In genomic region chr12:28817427-28817752, GRCm38 (mm10) we compare ENCODE assay signal across 9 mouse cellular contexts.
A peak's percentile ranks its signal among the peaks of the same experiment; 100 is the strongest.
DNase-seq lines count a peak whose midpoint lies in the region; ATAC-seq and TF ChIP-seq lines count a peak whose summit lies in the region.
"Had no signal": no experiment of that assay in that cellular context is flagged by ENCODE, and none has a peak within 500 bp of the region (broad histone marks: within the 10 kb centered on the region; RNA-seq: fewer than 3 reads in every experiment).

No protein-coding gene starts in this region.

- H3K4me1 ChIP-seq in kidney, adult 2 months (ENCODE audit: control insufficient read depth, insufficient read depth, low read length): peaks cover 3% of the 10 kb centered on the region; the same call in 1 of the 2 replicates
- H3K4me1 ChIP-seq in embryonic facial prominence, embryonic 12.5 days: peaks cover 3% of the 10 kb centered on the region; the same call in 1 of the 2 replicates
- peaks cover 35% of the 10 kb centered on the region for H3K4me1 ChIP-seq in hindbrain, embryonic 14.5 days (replicated peaks; ENCODE audit: control insufficient read depth, insufficient read depth, low read length)
- H3K4me1 ChIP-seq in midbrain, embryonic 13.5 days (replicated peaks): peaks cover 44% of the 10 kb centered on the region

- ATAC-seq in embryonic facial prominence, embryonic 12.5 days (ENCODE audit: insufficient number of reproducible peaks, insufficient read depth, low FRiP score, low TSS enrichment): peak; percentile 84
- ATAC-seq in hindbrain, embryonic 14.5 days (ENCODE audit: low FRiP score): peak; percentile 89
- peak; percentile 96 for ATAC-seq in midbrain, embryonic 13.5 days

- H3K4me3 ChIP-seq in kidney, adult 2 months (ENCODE audit: insufficient read depth, low read depth, low read length): no peak overlapping the region
- no peak overlapping the region for H3K4me3 ChIP-seq in embryonic facial prominence, embryonic 12.5 days
- H3K4me3 ChIP-seq in hindbrain, embryonic 14.5 days (replicated peaks; ENCODE audit: low read length): no peak overlapping the region
- no peak overlapping the region for H3K4me3 ChIP-seq in midbrain, embryonic 13.5 days (replicated peaks)

- no peaks in the 10 kb centered on the region for H3K9me3 ChIP-seq in embryonic facial prominence, embryonic 12.5 days
- H3K9me3 ChIP-seq in hindbrain, embryonic 14.5 days (ENCODE audit: control insufficient read depth, low read length): no peaks in the 10 kb centered on the region
- H3K9me3 ChIP-seq in midbrain, embryonic 13.5 days: no peaks in the 10 kb centered on the region

- DNase-seq in kidney, adult 2 months: peak; percentile 20
- DNase-seq in kidney, adult 9 months: no peak
- DNase-seq in hindbrain, embryonic 14.5 days (ENCODE audit: low spot score): peak; percentile 78
- no peak for DNase-seq in thymus, postnatal 14 days
- DNase-seq in cerebellum, adult 11 months: no peak
- no peak for DNase-seq in gastrocnemius, postnatal 36 days

- H3K4me2 ChIP-seq in embryonic facial prominence, embryonic 12.5 days (replicated peaks): no peak overlapping the region
- peak overlapping the region; percentile 25 for H3K4me2 ChIP-seq in hindbrain, embryonic 14.5 days (replicated peaks)
- peak overlapping the region; percentile 38 for H3K4me2 ChIP-seq in midbrain, embryonic 13.5 days (replicated peaks)

- H3K9ac ChIP-seq in embryonic facial prominence, embryonic 12.5 days: 0 out of 2 replicates have a peak overlapping the region, but pooled peaks have one; percentile 8
- H3K9ac ChIP-seq in hindbrain, embryonic 14.5 days: peak overlapping the region; percentile 43
- peak overlapping the region; percentile 0; the same call in 1 of the 2 replicates for H3K9ac ChIP-seq in midbrain, embryonic 13.5 days (replicated peaks)

- H3K36me3 ChIP-seq in kidney, adult 2 months (ENCODE audit: control insufficient read depth, insufficient read depth, low read length): no peaks in the 10 kb centered on the region
- no peaks in the 10 kb centered on the region for H3K36me3 ChIP-seq in embryonic facial prominence, embryonic 12.5 days
- H3K36me3 ChIP-seq in hindbrain, embryonic 14.5 days (replicated peaks; ENCODE audit: control insufficient read depth, insufficient read depth): no peaks in the 10 kb centered on the region
- H3K36me3 ChIP-seq in midbrain, embryonic 13.5 days: no peaks in the 10 kb centered on the region

- H3K27ac ChIP-seq in kidney, adult 2 months (ENCODE audit: insufficient read depth, low read depth, low read length): no peak overlapping the region
- H3K27ac ChIP-seq in embryonic facial prominence, embryonic 12.5 days: no peak overlapping the region
- peak overlapping the region; percentile 85 for H3K27ac ChIP-seq in hindbrain, embryonic 14.5 days
- H3K27ac ChIP-seq in midbrain, embryonic 13.5 days: peak overlapping the region; percentile 97
- H3K27ac ChIP-seq: macrophage had no signal

- 45% methylated on average over 5 of the region's 5 CpGs for WGBS in kidney, adult 2 months
- WGBS in embryonic facial prominence, embryonic 12.5 days: 10% methylated on average over 5 of the region's 5 CpGs
- WGBS in hindbrain, embryonic 14.5 days: 5% methylated on average over 5 of the region's 5 CpGs
- WGBS in midbrain, embryonic 13.5 days: 0% methylated on average over 5 of the region's 5 CpGs

- no peak for TF ChIP-seq CTCF in kidney, adult 2 months (conservative IDR thresholded peaks at IDR 0.05; ENCODE audit: insufficient read depth, insufficient read length, low read depth, low read length)

- intact Hi-C loops in gastrocnemius, postnatal 36 days (cut with DNase I): no loop called here

- no peak for TF ChIP-seq POLR2A in kidney, adult 2 months (IDR thresholded peaks at IDR 0.05; ENCODE audit: low read depth, low read length)

- no peaks in the 10 kb centered on the region for H3K27me3 ChIP-seq in kidney, adult 2 months (replicated peaks; ENCODE audit: control insufficient read depth, insufficient read depth, low read length)
- no peaks in the 10 kb centered on the region for H3K27me3 ChIP-seq in embryonic facial prominence, embryonic 12.5 days
- no peaks in the 10 kb centered on the region for H3K27me3 ChIP-seq in hindbrain, embryonic 14.5 days (ENCODE audit: control insufficient read depth, insufficient read depth, low read length)
- peaks cover 19% of the 10 kb centered on the region; the same call in 1 of the 2 replicates for H3K27me3 ChIP-seq in midbrain, embryonic 13.5 days

Comparison
In these comparisons a context has a peak if more than half of its experiments do, and no peak if none do; other contexts are left out.
1. DNase-seq: peak in kidney, adult 2 months (single experiment) and hindbrain, embryonic 14.5 days (single experiment); none in kidney, adult 9 months (single experiment), thymus, postnatal 14 days (single experiment), cerebellum, adult 11 months (single experiment) and gastrocnemius, postnatal 36 days (0 of 2).
2. H3K27ac ChIP-seq: peak in hindbrain, embryonic 14.5 days (single experiment) and midbrain, embryonic 13.5 days (single experiment); none in kidney, adult 2 months (single experiment) and embryonic facial prominence, embryonic 12.5 days (single experiment).
3. Peak in every context shown above with its lines, with median percentiles within 50 percentile points of each other: ATAC-seq and H3K9ac ChIP-seq.